Mouse (Mus musculus) monocyte, adult 2 months (primary cell): ENCODE measurements around the gene Fam98a.

ENCODE experiments used
- DNase-seq, 2 experiments: peaks; one replicate each; pipeline ENCODE4 v3.0.0; 2022; ENCODE audit warnings: low spot score in 2 of 2, low read depth in 1 of 2

The Fam98a gene

DNA sequence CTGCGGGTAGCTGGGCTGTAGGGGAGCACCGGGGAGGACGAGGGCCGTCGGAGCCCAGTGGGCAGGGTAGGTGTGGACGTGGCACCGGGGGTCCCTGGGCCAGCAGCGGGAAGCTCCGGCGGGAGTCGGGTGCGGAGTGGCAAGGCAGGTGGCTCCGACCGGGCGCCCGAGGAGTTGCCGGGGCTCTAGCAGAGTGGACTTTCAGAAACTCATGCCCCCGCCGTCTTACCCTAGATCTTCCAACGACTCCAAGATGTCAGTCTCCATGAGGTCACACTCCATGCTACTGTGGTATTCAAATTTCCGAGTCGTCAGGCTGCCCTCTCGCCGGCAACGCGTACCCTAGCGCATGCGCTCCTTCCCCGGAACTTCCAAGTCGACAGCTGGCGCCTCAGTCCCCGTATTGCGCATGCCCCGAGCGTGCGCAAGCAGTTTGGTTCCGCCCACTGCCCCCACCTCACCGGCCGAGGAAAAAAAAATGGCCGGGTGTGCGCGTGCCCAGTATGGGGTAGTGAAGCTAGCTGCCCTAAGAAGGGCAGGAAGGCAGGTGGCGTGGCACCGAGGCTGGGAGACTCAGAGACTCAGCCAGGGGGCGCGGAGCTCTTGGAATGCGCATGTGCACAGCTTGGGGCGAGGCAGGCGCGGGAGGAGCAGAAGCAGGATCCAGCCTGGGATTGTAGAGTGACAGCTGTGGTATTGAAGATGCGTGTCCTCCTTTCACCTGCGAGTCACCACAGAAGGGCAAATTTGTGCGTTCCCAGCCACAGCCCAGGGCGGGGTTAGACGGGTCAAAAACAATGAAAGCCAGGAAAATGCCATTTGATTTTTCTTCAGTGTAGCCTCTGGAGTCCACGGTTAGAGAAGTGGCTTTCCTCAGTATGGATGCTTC is at the start of gene Fam98a:
TSS of gene Fam98a (minus strand) at position 435 of the 889 bp plus-strand sequence.
- peak; percentile 95 for DNase-seq

DNA sequence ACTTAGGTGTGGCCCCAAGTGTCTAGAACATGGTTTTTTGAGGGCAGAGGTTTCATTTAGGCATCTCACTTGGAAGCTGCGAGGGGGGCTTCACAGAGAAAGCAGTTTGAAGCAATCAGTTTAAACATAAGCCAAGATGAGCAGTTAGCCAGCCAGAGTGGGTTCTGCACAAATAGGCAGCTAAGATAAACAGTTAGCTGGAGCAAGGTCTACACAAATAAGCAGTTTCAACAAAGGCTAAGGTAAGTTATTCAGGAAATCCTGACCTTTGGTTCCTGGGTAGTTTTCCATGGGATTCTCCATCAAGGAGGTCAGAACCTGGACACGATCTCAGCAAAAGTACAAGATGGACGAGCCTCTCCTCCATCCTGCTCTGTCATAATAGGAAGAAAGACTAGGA is 46.9 kb upstream of the Fam98a start:
- no peak for DNase-seq

DNA sequence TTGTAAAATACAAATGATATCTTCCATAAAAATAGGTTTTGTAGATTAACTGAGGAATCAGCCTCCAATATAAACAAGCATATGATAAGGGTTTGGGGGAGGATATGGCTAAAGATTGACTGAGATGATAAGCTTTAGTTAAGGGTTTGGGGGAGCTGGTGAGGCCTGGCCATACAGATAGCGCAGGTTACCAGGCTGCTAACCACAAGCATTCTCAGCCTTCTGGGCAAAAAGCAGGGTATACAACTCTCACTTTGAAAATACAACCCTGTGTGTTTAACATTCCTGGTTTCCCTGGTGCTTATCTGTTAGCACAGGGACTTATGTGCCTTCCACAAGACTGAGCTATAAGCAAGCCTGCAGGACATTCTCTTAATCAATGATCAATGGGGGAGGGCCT is 31.0 kb upstream of the Fam98a start:
- no peak for DNase-seq

DNA sequence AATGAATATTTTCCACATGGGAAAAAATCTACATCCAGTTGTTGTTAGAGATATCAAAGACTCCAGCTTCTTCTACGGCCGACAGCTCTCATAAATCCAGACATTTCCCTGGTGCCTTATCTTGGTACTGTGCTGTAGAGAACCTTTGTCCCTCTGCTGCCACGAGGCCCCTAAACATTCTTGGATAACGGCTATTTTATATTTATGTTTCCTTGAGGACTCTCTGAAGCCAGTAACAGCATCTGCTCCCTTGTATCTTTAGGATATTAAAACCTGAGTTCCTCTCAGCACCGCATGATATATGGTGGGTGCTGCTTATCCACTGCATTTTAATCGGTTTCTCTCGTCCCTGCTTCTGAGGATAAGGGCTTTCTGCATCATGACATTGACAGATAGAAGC is 23.9 kb upstream of the Fam98a start:
- DNase-seq, result no peak

- DNase-seq, result no peak
Observed at GRCm38 (mm10) chr17:75558041-75558440, 6.3 kb upstream of the Fam98a start.

DNA sequence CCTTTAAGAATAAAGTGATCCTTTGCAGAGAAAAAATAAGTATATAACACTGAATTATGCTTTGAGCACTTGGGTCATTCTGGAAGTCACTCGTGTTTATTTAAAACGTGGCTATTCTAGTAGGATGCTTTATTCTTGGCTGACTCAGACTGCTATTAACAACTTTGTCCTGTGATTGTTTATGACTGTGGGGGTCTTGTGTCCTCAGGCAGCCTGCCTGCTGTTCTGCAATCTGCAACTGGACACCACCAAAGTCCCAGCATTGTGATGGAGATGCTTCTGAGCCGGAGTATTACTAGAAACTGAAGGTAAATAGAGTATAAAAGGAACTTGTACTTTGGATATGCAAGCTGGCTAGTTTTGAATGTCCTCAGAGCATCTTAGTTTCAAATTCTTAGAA is 5.3 kb upstream of the Fam98a start:
- no peak for DNase-seq

GRCm38 (mm10) chr17:75550771-75551413 is 854 bp downstream of the Fam98a start:
- DNase-seq, result no peak

DNA sequence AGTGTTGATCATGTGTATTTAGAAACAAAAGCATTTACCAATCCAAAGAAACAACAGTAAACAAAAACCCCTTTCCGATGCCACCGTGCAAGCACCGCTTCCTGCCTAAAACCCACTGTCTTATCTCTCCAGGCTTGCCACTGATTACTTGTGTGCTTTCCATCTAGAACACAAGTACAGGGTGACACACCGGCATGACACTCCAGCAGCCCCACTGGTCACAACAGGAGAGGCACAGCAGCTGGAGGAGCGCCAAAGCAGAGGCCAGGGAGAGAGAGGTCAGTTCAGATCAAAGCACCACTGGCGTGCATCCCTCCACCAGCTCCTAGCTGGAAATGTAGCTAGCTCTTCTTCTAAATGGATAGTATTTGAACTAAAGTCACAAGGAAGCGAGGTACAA is 7.5 kb downstream of the Fam98a start:
- no peak for DNase-seq

- no peak for DNase-seq
Observed at GRCm38 (mm10) chr17:75543434-75543833, 8.3 kb downstream of the Fam98a start.

GRCm38 (mm10) chr17:75539841-75540240 is 11.9 kb downstream of the Fam98a start:
- DNase-seq, result no peak

GRCm38 (mm10) chr17:75539130-75539529 is 12.6 kb downstream of the Fam98a start:
- DNase-seq, result no peak

GRCm38 (mm10) chr17:75538431-75538830 is 13.3 kb downstream of the Fam98a start:
- no peak for DNase-seq

- DNase-seq, result no peak
Observed at GRCm38 (mm10) chr17:75537050-75537445, 14.7 kb downstream of the Fam98a start.

- no peak for DNase-seq
Observed at GRCm38 (mm10) chr17:75536396-75537049, 15.2 kb downstream of the Fam98a start.

GRCm38 (mm10) chr17:75535612-75536011 is 16.1 kb downstream of the Fam98a start:
- DNase-seq, result no peak

DNA sequence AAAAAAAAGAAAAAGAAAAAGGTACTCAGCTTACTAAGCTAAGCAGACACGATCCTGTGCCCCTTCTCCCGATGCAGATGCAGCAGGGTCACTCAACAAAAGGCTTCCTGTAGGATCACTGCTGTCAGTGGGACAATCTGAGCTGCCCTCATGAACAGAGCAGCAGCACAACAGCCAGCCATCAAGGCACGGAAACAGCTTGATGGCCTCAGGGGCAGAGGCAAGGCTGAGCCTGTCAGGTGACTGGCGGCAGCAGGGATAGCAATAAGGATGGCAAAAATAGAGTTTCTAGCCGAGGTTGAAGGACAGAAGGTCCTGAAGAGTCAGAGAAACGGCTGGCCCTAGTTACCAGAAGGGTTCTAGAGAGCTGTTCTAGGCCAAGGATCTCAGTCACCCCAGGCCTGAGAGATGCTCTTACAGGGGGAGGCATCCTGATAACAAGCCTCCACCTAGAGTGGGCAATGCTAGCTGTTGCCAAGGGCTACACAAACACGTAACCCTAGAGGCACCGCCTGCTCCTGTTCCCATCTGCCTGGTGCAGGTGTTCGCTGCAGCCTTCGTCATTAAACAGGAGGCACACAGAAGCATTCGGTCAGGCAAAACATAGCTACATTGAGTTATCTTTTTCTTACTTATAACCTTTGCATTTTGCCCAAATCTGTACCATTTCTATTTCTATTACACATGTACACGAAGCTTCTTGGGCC is 17.3 kb downstream of the Fam98a start:
- no peak for DNase-seq

- DNase-seq, result no peak
Observed at GRCm38 (mm10) chr17:75532469-75532986, 19.2 kb downstream of the Fam98a start.

DNA sequence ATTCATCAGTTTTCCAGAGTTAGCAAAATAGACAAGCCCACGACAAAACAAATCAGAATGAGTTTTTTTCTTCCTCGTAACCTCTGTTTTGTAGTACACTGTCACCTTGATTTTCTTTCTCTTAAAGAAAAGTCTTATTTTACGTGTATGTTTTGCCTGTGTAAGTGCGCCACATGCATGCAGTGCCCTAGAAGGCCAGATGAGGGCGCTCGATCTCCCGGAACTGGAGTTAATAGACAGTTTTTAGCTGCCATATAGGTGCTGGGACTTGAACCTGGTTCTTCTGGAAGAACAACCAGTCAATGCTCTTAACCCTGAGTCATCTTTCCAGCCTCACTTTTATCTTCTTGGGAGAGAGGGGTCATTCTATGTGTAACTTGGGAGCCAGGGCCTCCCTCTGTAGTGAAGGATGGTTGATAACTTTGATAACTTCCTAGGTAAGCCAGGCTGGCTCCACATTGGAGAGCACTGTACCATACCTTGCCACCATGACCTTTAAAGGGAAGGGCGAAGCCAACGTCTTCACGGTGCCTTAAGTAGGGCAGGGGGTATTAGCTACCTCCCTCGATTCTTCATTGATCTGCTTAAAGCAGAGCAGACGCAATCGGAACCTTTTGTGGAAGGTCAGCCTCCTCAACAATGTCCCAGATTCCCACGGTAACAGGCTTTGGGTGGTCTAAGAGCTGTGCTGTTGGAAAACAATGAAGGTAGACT is 22.4 kb downstream of the Fam98a start:
- DNase-seq, result no peak

- DNase-seq, result no peak
Observed at GRCm38 (mm10) chr17:75526411-75526810, 25.3 kb downstream of the Fam98a start.

DNA sequence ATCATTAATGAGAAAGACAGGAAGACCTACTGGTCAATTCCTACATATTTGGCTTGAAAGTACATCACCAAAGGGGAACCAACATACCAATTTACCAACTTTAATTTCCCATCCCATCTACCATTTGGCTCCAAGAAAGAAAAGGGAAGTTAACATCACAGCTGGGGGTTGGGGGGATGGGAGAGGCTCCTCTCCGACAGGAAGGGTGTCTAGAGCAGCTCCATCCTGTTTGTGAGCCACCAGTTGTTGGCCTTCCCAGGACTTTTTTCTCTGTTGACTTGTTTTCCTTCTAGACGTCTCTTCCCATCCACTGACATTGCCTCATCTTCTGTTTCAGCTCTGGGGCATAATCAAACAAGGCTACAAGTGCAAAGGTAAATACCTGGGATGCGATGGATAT is 27.9 kb downstream of the Fam98a start:
- no peak for DNase-seq
